Mouse (Mus musculus) midbrain, embryonic 11.5 days (tissue): Measurements from ENCODE around the gene Cda. TPM values are rescaled to one million over a fixed set of nuclear protein-coding genes. Genes with fewer than 3 reads are reported as not detected.

ENCODE experiments used
- ATAC-seq: fragments of 200-750 bp; cut with Nextera tagmentation; 2 replicates; pipeline ENCODE4 v1.8.0; 2017; ENCODE audit warnings: moderate TSS enrichment, moderate library complexity; ENCODE audit not compliant: low FRiP score
- DNase-seq: peaks from one replicate; pipeline ENCODE4 v3.0.0; 2015; ENCODE audit warnings: low spot score; ENCODE audit errors: missing footprints
- H3K27ac ChIP-seq: fragments of 300-500 bp; sonication (generic); 2 replicates; pipeline ENCODE4 v1.5.1; 2014; ENCODE audit warnings: low read depth, low read length
- H3K27me3 ChIP-seq: fragments of 300-500 bp; sonication (generic); 2 replicates; pipeline ENCODE4 v1.6.1; 2014; ENCODE audit warnings: mild to moderate bottlenecking, low read length, moderate library complexity, mixed read lengths; ENCODE audit not compliant: control insufficient read depth, insufficient read depth
- H3K36me3 ChIP-seq: fragments of 300-500 bp; sonication (generic); 2 replicates; pipeline ENCODE4 v1.6.1; 2014; ENCODE audit warnings: mild to moderate bottlenecking, low read length, moderate library complexity, mixed read lengths; ENCODE audit not compliant: control insufficient read depth, insufficient read depth
- H3K4me1 ChIP-seq: fragments of 300-500 bp; sonication (generic); 2 replicates; pipeline ENCODE4 v1.6.1; 2014; ENCODE audit warnings: low read length; ENCODE audit not compliant: control insufficient read depth, insufficient read depth
- H3K4me2 ChIP-seq: fragments of 300-500 bp; sonication (generic); 2 replicates; pipeline ENCODE4 v1.6.1; 2014; ENCODE audit warnings: mild to moderate bottlenecking, moderate library complexity
- H3K4me3 ChIP-seq: fragments of 300-500 bp; sonication (generic); 2 replicates; pipeline ENCODE4 v1.5.1; 2014; ENCODE audit warnings: low read depth, low read length
- H3K9ac ChIP-seq: fragments of 300-500 bp; sonication (generic); 2 replicates; pipeline ENCODE4 v1.6.1; 2014; ENCODE audit warnings: low read length
- H3K9me3 ChIP-seq: fragments of 300-500 bp; sonication (generic); 2 replicates; pipeline ENCODE4 v1.6.1; 2016; ENCODE audit warnings: low read length; ENCODE audit not compliant: control insufficient read depth
- WGBS: fragments of 180-500 bp; shearing (Covaris S2); extraction: QIAGEN DNeasy Blood & Tissue Kit; methylation state at CpG from one replicate; pipeline ENCODE4 v1.1.7; 2014; 5-methylcytosine and 5-hydroxymethylcytosine counted together
- polyA plus RNA-seq: library from polyadenylated mRNA; unstranded; fragments of >200 nt; fragmentation: Nextera tagmentation; extraction: Ambion mirVana; gene quantifications from 2 replicates; pipeline ENCODE4 v1.2.1, GENCODE M21; 2014

Gene Cda
- polyA plus RNA-seq, 1 experiment from 2014 or later = 2.0 TPM

GRCm38 (mm10) chr4:138356141-138356540, 11.7 kb downstream of the Cda start:
- H3K9ac ChIP-seq = no peak overlapping the region
- no peaks in the 10 kb centered on the region for H3K9me3 ChIP-seq
- H3K4me3 ChIP-seq = no peak overlapping the region
- ATAC-seq (no peak), DNase-seq (no peak)
- no peaks in the 10 kb centered on the region for H3K36me3 ChIP-seq
- H3K4me1 ChIP-seq = no peaks in the 10 kb centered on the region
- H3K4me2 ChIP-seq = no peak overlapping the region
- no peaks in the 10 kb centered on the region for H3K27me3 ChIP-seq
- 86% methylated on average over 8 of the region's 8 CpGs for WGBS
- H3K27ac ChIP-seq = no peak overlapping the region

DNA sequence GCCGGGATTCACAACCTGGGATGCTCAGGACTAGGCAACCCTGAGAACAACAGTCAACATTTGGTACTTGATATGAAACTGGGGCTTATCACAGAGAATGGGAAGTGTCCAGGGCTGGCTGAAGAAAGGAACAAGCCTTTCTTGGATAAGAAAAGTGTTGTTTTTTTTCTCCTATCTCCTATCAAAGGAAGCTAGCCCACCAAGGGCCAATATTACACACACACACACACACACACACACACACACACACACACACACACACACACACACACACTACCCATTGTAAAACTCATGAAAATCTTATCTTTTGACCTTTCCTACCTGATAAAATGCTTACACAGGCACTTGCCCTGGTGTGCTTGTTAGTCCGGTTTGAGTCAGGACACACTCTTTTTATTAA, 12.3 kb downstream of the Cda start:
- H3K4me2 ChIP-seq = no peak overlapping the region
- no peak overlapping the region for H3K9ac ChIP-seq
- no peaks in the 10 kb centered on the region for H3K27me3 ChIP-seq
- H3K36me3 ChIP-seq = no peaks in the 10 kb centered on the region
- H3K4me3 ChIP-seq = no peak overlapping the region
- H3K9me3 ChIP-seq = no peaks in the 10 kb centered on the region
- DNase-seq = no peak
- H3K27ac ChIP-seq = no peak overlapping the region
- 85% methylated on average over 2 of the region's 2 CpGs for WGBS
- no peak for ATAC-seq
- no peaks in the 10 kb centered on the region for H3K4me1 ChIP-seq

DNA sequence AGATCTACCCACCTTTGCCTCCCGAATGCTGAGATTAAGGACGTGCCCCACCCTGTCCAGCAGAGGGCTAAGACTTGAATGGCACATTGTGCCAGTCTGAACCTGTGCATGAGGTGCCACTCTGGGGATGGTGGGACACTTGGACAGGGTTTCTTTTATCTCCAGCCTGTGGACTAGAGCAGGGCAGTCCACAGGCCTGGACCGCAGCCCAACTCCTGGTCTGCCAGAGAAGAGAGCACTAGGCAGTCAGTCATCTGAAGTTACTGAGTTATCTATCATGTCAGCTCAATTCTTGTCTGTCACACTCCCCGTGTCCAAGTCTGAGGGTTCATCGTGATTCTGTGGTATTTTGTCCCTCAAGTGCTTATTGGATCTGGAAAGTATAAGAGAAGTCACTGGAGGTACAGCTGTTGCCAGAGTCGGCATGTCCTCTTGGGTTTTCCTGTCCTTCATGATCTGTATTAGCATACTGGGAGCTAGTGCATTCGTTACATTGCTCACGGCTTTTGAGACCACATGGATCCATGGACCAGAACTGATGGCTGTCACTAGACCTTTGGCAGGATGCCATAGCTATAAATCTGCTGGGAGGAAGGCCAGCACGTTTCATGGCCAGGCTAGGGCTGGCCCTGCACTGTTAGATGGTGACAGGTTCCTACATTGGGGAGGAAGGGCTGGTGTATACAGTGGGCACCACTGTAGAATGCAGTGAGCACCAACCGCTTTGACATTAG, 14.2 kb downstream of the Cda start:
- ATAC-seq (no peak), DNase-seq (peak; percentile 37)
- 81% methylated on average over 10 of the region's 10 CpGs for WGBS
- H3K27me3 ChIP-seq = no peaks in the 10 kb centered on the region
- no peaks in the 10 kb centered on the region for H3K4me1 ChIP-seq
- no peaks in the 10 kb centered on the region for H3K9me3 ChIP-seq
- no peaks in the 10 kb centered on the region for H3K36me3 ChIP-seq
- H3K27ac ChIP-seq = no peak overlapping the region
- H3K4me3 ChIP-seq = no peak overlapping the region
- no peak overlapping the region for H3K9ac ChIP-seq
- no peak overlapping the region for H3K4me2 ChIP-seq

DNA sequence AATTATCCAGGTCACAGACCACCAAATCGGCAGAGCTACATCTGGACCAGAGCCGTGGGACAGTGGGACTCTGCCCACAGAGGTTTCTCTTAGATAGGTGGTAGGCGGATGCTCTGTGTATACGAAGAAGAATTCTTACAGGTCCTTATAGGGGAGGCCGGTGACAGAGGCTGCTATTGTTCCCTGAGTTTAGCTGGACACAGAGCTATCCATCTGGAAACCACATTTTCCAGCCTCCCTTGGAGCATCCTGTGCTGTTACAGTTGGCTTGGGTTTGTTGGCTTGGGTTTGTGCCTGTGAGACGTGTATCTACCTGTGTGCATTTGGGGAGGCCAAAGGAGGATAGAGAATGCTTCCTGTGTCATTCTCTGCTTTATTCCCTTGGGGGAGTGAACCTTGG, 15.1 kb downstream of the Cda start:
- Histone ChIP-seq H3K27me3 (no peaks in the 10 kb centered on the region), H3K4me1 (no peaks in the 10 kb centered on the region), H3K9me3 (no peaks in the 10 kb centered on the region), H3K27ac (no peak overlapping the region), H3K36me3 (no peaks in the 10 kb centered on the region), H3K9ac (no peak overlapping the region), H3K4me2 (no peak overlapping the region), H3K4me3 (no peak overlapping the region)
- no peak for DNase-seq
- no peak for ATAC-seq
- WGBS = 90% methylated on average over 6 of the region's 6 CpGs

GRCm38 (mm10) chr4:138351821-138352220, 16.0 kb downstream of the Cda start:
- no peak overlapping the region for H3K4me2 ChIP-seq
- no peak for ATAC-seq
- H3K36me3 ChIP-seq = no peaks in the 10 kb centered on the region
- H3K27me3 ChIP-seq = no peaks in the 10 kb centered on the region
- H3K9ac ChIP-seq = no peak overlapping the region
- no peaks in the 10 kb centered on the region for H3K4me1 ChIP-seq
- peak; percentile 53 for DNase-seq
- H3K4me3 ChIP-seq = no peak overlapping the region
- 88% methylated on average over 5 of the region's 5 CpGs for WGBS
- H3K27ac ChIP-seq = no peak overlapping the region
- H3K9me3 ChIP-seq = no peaks in the 10 kb centered on the region

GRCm38 (mm10) chr4:138348716-138349115, 19.1 kb downstream of the Cda start:
- no peak for ATAC-seq
- whole genome bisulfite sequencing = 80% methylated on average over 7 of the region's 7 CpGs
- no peaks in the 10 kb centered on the region for H3K27me3 ChIP-seq
- no peak overlapping the region for H3K4me3 ChIP-seq
- H3K36me3 ChIP-seq = no peaks in the 10 kb centered on the region
- H3K9me3 ChIP-seq = no peaks in the 10 kb centered on the region
- H3K4me1 ChIP-seq = no peaks in the 10 kb centered on the region
- H3K4me2 ChIP-seq = no peak overlapping the region
- no peak overlapping the region for H3K9ac ChIP-seq
- no peak for DNase-seq
- H3K27ac ChIP-seq = no peak overlapping the region

DNA sequence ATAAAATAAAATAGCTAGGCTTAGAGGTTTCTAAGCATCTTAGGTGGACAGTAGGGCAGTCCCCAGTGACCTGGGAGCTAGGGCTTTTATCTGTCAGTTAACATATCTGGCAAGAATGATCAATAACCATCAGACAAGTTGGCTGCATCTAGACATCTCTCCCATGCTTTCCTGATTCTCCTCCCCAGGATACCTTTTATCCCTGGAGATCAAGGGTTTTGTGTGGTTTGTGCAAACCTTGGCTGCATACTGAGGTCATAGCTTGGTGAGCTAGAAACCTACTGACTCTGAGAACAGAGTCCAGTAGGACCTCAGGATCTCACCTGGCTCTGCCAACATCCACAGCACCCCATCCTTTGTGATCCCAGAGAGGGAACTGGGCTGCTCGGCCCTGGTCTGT, 20.5 kb downstream of the Cda start:
- Histone ChIP-seq H3K36me3 (no peaks in the 10 kb centered on the region), H3K4me3 (no peak overlapping the region), H3K27ac (no peak overlapping the region), H3K9ac (no peak overlapping the region), H3K9me3 (no peaks in the 10 kb centered on the region), H3K4me2 (no peak overlapping the region), H3K27me3 (no peaks in the 10 kb centered on the region), H3K4me1 (no peaks in the 10 kb centered on the region)
- ATAC-seq (no peak), DNase-seq (no peak)
- WGBS = 74% methylated on average over 1 of the region's 1 CpGs

DNA sequence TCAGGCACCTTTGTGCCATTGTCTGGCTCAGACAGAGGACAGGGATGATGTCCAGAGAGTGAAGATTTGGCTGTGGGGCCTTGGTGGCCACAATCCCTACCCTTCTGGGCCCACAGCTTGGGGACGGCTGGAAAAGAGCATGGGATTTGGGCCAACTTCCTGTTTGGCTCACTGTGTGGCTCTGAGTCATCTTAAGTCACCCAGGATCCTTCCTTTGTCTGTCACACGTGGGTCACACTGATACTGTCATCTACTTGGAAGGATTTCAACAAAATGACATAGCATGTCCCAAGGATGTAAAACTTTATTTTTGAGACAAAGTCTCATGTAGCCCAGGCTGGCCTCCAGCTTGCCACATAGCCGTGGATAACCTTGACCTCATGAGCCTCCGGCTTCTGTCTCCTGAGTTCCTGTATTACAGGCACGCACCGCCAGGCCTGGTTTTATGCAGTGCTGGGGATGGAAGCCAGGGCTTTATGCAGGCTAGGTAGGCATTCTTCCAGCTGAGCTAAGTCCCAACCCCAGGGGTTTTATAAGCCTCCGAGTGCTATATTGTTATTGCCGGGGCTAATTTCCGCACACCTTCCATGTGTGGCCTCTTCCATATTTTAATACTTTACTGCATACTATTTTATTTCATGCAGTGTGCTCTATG, 22.8 kb downstream of the Cda start:
- WGBS = 84% methylated on average over 9 of the region's 9 CpGs
- Histone ChIP-seq H3K4me3 (no peak overlapping the region), H3K4me2 (no peak overlapping the region), H3K27me3 (no peaks in the 10 kb centered on the region), H3K36me3 (no peaks in the 10 kb centered on the region), H3K9me3 (no peaks in the 10 kb centered on the region), H3K9ac (no peak overlapping the region), H3K27ac (no peak overlapping the region), H3K4me1 (no peaks in the 10 kb centered on the region)
- no peak for ATAC-seq
- DNase-seq = no peak

GRCm38 (mm10) chr4:138343341-138343837, 24.4 kb downstream of the Cda start:
- H3K27ac ChIP-seq = no peak overlapping the region
- no peak overlapping the region for H3K9ac ChIP-seq
- H3K9me3 ChIP-seq = no peaks in the 10 kb centered on the region
- WGBS = 90% methylated on average over 10 of the region's 10 CpGs
- no peak overlapping the region for H3K4me2 ChIP-seq
- H3K4me1 ChIP-seq = no peaks in the 10 kb centered on the region
- DNase-seq = peak; percentile 57
- H3K4me3 ChIP-seq = no peak overlapping the region
- H3K27me3 ChIP-seq = no peaks in the 10 kb centered on the region
- ATAC-seq = no peak
- H3K36me3 ChIP-seq = no peaks in the 10 kb centered on the region
